Mouse (Mus musculus) cerebellum, postnatal 25 days (tissue): Measurements from ENCODE around the gene Ipo4.
A peak's percentile ranks its signal among the peaks of the same experiment; 100 is the strongest.

Experiments
- DNase-seq, 2 experiments: peaks; one replicate each; pipeline ENCODE4 v3.0.0; 2021; ENCODE audit warnings: mixed read lengths in 2 of 2

Gene Ipo4

GRCm38 (mm10) chr14:55589271-55589670, 46.5 kb downstream of the Ipo4 start:
- DNase-seq = no peak

- DNase-seq = no peak
Observed at GRCm38 (mm10) chr14:55586149-55586548, 49.6 kb downstream of the Ipo4 start.

- no peak for DNase-seq
Observed at GRCm38 (mm10) chr14:55585566-55585960, 50.2 kb downstream of the Ipo4 start.

- DNase-seq = peak; percentile 82 to 85
Observed at GRCm38 (mm10) chr14:55584702-55585565, 50.8 kb downstream of the Ipo4 start, which contains the start of gene Emc9. Gene Emc9 (minus strand): TSS chr14:55585302.

GRCm38 (mm10) chr14:55584303-55584701, 51.5 kb downstream of the Ipo4 start:
- no peak for DNase-seq

- no peak for DNase-seq
Observed at GRCm38 (mm10) chr14:55581981-55582681, 53.6 kb downstream of the Ipo4 start.

GRCm38 (mm10) chr14:55580731-55581130, 55.0 kb downstream of the Ipo4 start:
- DNase-seq = no peak

- DNase-seq = no peak
Observed at GRCm38 (mm10) chr14:55579511-55580496, 56.0 kb downstream of the Ipo4 start.

GRCm38 (mm10) chr14:55578668-55579269, 57.0 kb downstream of the Ipo4 start:
- DNase-seq = peak in 1 of 2 experiments; percentile 67

GRCm38 (mm10) chr14:55577871-55578667, 57.7 kb downstream of the Ipo4 start, which contains the start of gene Psme1:
Gene Psme1 (plus strand): TSS chr14:55578123.
- peak; percentile 70 to 74 for DNase-seq

GRCm38 (mm10) chr14:55576376-55576775, 59.4 kb downstream of the Ipo4 start:
- peak in 1 of 2 experiments; percentile 44 for DNase-seq

- no peak for DNase-seq
Observed at GRCm38 (mm10) chr14:55575711-55576110, 60.0 kb downstream of the Ipo4 start.
